Mouse (Mus musculus) bone marrow macrophage, adult 2 months (primary cell): ENCODE results near the gene Ms4a8a. TPM values are rescaled to one million over a fixed set of nuclear protein-coding genes. Genes with fewer than 3 reads are reported as not detected.

Source experiments
- H3K27ac ChIP-seq: 2 replicates; pipeline ENCODE4 v1.5.1; 2012; ENCODE audit warnings: low read depth, low read length; ENCODE audit not compliant: insufficient read depth
- H3K4me1 ChIP-seq: 2 replicates; pipeline ENCODE4 v1.6.1; 2012; ENCODE audit warnings: low read length; ENCODE audit not compliant: control insufficient read depth, insufficient read depth
- H3K4me3 ChIP-seq: 2 replicates; pipeline ENCODE4 v1.5.1; 2012; ENCODE audit warnings: mild to moderate bottlenecking, low read length, moderate library complexity; ENCODE audit not compliant: insufficient read depth
- CTCF ChIP-seq: IDR thresholded peaks from 2 replicates; pipeline ENCODE4 v1.5.1; 2012; ENCODE audit warnings: low read depth, mild to moderate bottlenecking, low read length, moderate library complexity
- POLR2A ChIP-seq: IDR thresholded peaks from 2 replicates; pipeline ENCODE4 v1.6.1; 2012; ENCODE audit warnings: mild to moderate bottlenecking, low read depth, low read length, borderline replicate concordance
- polyA plus RNA-seq: library from polyadenylated mRNA; stranded (reverse); fragments of >200 nt; gene quantifications from 2 replicates; pipeline ENCODE4 v1.2.4, GENCODE M21; 2012; ENCODE audit not compliant: missing spikeins, insufficient read depth, insufficient read length

The Ms4a8a gene
- polyA plus RNA-seq, 1 experiment, result not detected

DNA sequence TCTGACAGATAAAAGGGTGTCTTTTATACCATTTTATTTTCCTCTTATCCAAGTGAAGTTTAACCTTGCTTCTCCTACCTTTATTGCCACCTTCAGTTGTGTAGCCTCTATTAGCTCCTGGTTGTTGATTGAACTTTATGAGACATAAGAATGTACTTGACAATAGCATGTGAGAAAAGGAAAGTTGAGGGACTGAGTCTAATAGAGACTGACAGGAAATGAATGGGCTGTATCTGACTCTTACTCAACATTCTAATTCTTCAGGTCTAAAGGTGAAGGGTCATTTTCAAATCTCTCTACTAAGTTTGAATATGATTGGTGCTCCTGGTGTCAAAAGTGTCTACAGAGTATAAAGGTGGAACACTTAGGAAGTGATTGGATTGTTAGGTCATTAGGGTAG is 58.5 kb downstream of the Ms4a8a start:
- H3K4me1 ChIP-seq, result no peaks in the 10 kb centered on the region
- H3K27ac ChIP-seq, result no peak overlapping the region
- TF ChIP-seq CTCF, result no peak
- TF ChIP-seq POLR2A, result no peak
- no peak overlapping the region for H3K4me3 ChIP-seq

DNA sequence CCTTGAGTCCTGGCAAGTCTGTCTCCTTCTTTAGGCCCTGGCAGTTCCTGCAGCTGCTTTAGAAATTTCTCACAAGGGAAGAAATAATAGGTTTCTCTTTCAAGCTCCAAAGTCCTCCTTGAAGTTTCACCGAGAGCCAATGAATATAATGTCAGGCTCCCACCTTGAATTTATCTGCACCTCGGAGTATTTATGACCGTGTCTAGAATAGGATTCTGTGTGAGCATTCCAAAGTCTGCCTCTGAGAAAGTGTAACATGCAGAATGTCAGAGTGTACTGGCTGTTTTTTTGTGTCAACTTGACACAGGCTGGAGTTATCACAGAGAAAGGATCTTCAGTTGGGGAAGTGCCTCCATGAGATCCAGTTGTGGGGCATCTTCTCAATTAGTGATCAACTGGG is 63.0 kb downstream of the Ms4a8a start, which contains the start of gene Ms4a18:
Gene Ms4a18 (minus strand): TSS at position 141 of the 400 bp plus-strand sequence.
- no peak within 1 kb of the TSS for H3K27ac ChIP-seq
- no peak within 1 kb of the TSS for H3K4me3 ChIP-seq
- no peak for TF ChIP-seq POLR2A
- TF ChIP-seq CTCF, result no peak
- no peaks in the 10 kb centered on the region for H3K4me1 ChIP-seq

Other genes starting within 250 kb of the Ms4a8a start
- gene Slc15a3, start 241.4 kb downstream of the Ms4a8a start, polyA plus RNA-seq, result 93.7 and 94.6 TPM in 2 replicates
- gene Tmem132a, start 211.2 kb downstream of the Ms4a8a start, polyA plus RNA-seq, result 2.1 and 3.1 TPM in 2 replicates
- gene Tmem109, start 199.1 kb downstream of the Ms4a8a start, polyA plus RNA-seq, result 75.4 and 80.6 TPM in 2 replicates
- gene Prpf19, start 185.9 kb downstream of the Ms4a8a start, polyA plus RNA-seq, result 41.4 and 51.6 TPM in 2 replicates
- gene Zp1, start 160.5 kb downstream of the Ms4a8a start, polyA plus RNA-seq, result not detected in 2 replicates
- gene Ptgdr2, start 143.9 kb downstream of the Ms4a8a start, polyA plus RNA-seq, result not detected in 2 replicates
- 11.1 and 11.6 TPM in 2 replicates for gene Ccdc86, start 131.8 kb downstream of the Ms4a8a start, polyA plus RNA-seq
- gene Ms4a10, start 106.4 kb downstream of the Ms4a8a start, polyA plus RNA-seq, result not detected in 2 replicates
- not detected in 2 replicates for gene Ms4a15, start 87.9 kb downstream of the Ms4a8a start, polyA plus RNA-seq
- not detected in 2 replicates for gene Ms4a18, start 63.1 kb downstream of the Ms4a8a start, polyA plus RNA-seq
- not detected in 2 replicates for gene 1700017D01Rik, start 49.8 kb upstream of the Ms4a8a start, polyA plus RNA-seq
- not detected in 2 replicates for gene 1700025F22Rik, start 84.2 kb upstream of the Ms4a8a start, polyA plus RNA-seq
- gene Ms4a13, start 115.6 kb upstream of the Ms4a8a start, polyA plus RNA-seq, result not detected in 2 replicates
- not detected in 2 replicates for gene Ms4a12, start 151.3 kb upstream of the Ms4a8a start, polyA plus RNA-seq
- gene Ms4a1, start 185.1 kb upstream of the Ms4a8a start, polyA plus RNA-seq, result not detected in 2 replicates
- gene Ms4a5, start 202.8 kb upstream of the Ms4a8a start, polyA plus RNA-seq, result not detected in 2 replicates
- 136 and 161 TPM in 2 replicates for gene Ms4a14, start 233.4 kb upstream of the Ms4a8a start, polyA plus RNA-seq